Mouse (Mus musculus) brain, embryonic 14.5 days (tissue): ENCODE data around the gene Tet1.

Experiments used
- CTCF ChIP-seq: fragments of 200-500 bp; IDR thresholded peaks from 2 replicates; pipeline ENCODE4 v1.5.1; 2012; ENCODE audit warnings: inconsistent platforms, mild to moderate bottlenecking, moderate library complexity, borderline replicate concordance; ENCODE audit not compliant: insufficient read depth, insufficient read length; ENCODE audit errors: extremely low read depth
- POLR2A ChIP-seq: fragments of 200-500 bp; IDR thresholded peaks from 2 replicates; pipeline ENCODE4 v1.6.1; 2012; ENCODE audit warnings: mild to moderate bottlenecking, inconsistent platforms, borderline replicate concordance; ENCODE audit not compliant: poor library complexity, insufficient read depth, insufficient read length, severe bottlenecking; ENCODE audit errors: extremely low read depth

DNA sequence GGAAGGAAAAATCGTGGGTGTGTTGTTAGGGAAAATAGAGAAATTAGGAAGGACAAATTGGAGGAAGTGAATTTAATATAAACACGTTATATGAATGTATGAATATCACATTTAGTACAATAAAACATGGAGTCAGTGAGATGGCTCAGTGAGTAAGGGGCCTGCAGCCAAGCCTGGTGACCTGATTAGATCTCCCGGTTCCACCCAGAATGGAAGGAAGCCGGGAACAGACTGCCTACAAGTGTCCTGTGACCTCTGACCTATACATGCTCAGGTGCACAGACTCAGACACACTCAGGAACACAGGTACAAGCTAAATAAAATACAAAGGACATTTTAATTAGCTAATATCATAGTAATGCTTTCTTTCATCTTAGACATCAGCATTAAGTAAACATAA, 12.8 kb downstream of the Tet1 start:
- no peak for TF ChIP-seq CTCF
- no peak for TF ChIP-seq POLR2A
